Mouse (Mus musculus) E14TG2a.4 (cell line): Measurements from ENCODE around the gene Atp5g2.

Source experiments
- CTCF ChIP-seq: conservative IDR thresholded peaks from 2 replicates; pipeline ENCODE4 v1.5.1; 2014; ENCODE audit warnings: low read length
- NANOG ChIP-seq: IDR thresholded peaks from 2 replicates; pipeline ENCODE4 v1.6.1; 2014; ENCODE audit warnings: borderline replicate concordance, low read length, mixed read lengths
- POU5F1 ChIP-seq: IDR thresholded peaks from 2 replicates; pipeline ENCODE4 v1.6.1; 2014; ENCODE audit warnings: low read length, borderline replicate concordance

GRCm38 (mm10) chr15:102683670-102684069 lies 11.5 kb upstream of the Atp5g2 start:
- peak; percentile 42 for TF ChIP-seq CTCF
- no peak for TF ChIP-seq POU5F1
- TF ChIP-seq NANOG: no peak
